Mouse (Mus musculus) adrenal gland (tissue): ENCODE data around the gene Nkx6-1.

ENCODE experiments used
- intact Hi-C: fragments of 180-260 bp; cut with DNase I; formaldehyde crosslinking; loops from one replicate; pipeline ENCODE4 v1.15.1; 2025

The Nkx6-1 gene

DNA sequence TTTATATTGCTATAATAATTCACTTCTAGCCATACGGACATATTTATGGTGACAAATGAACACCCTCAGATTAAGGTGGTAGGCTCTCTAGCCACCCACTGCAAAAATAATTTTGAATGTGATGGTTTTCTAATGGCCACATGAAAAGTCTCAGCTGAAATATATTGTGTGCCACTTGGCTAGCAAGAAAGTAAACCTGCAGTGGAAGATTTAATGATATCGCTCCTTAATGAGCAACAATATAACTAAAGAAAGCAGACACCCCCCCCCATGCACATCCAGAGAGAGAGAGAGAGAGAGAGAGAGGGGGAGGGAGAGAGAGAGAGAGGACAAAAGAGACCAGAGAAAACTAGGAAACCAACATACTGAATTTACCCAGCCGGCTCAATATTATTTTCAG, 4.1 kb downstream of the Nkx6-1 start:
- intact Hi-C loops: loop anchor here (10.0 kb wide), 1 partner anchor 666 kb away; no protein-coding TSS in a partner anchor

DNA sequence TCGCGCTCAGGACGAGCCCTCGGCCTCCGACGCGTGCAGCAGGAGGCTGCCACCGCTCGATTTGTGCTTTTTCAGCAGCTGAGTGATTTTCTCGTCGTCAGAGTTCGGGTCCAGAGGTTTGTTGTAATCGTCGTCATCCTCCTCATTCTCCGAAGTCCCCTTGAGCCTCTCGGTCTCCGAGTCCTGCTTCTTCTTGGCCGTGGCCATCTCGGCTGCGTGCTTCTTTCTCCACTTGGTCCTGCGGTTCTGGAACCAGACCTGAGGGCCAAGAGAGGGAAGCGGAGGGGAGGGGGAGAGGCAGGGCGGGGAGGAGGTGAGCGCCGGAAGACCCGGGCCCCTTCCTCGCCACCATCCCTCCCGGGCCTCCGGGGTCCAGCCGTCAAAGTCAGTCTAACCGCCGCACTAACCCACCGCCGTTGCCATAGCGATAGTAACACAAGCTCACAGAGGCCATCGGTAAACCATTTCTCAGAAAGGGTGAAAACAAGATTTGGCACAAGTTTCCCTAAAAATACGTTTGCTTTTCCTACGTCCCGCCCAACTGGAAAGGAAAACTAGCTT, 5.3 kb downstream of the Nkx6-1 start:
- intact Hi-C loops: no loop called here

DNA sequence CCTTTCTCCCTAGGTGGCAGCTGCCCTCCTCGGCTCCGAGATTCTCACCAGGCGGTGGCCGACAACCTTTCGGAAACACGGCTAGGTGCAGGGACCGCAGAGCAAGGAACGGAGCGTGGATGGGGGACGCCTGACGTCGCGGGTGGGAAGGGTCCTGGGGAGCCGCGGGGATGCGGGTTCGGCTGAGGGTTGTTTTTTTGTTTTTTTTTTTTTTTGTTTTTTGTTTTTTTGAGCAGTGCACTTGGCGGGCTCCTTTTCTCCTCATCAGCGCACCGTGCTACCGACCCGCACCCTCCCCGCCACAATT, 5.9 kb downstream of the Nkx6-1 start:
- intact Hi-C loops: no loop called here

DNA sequence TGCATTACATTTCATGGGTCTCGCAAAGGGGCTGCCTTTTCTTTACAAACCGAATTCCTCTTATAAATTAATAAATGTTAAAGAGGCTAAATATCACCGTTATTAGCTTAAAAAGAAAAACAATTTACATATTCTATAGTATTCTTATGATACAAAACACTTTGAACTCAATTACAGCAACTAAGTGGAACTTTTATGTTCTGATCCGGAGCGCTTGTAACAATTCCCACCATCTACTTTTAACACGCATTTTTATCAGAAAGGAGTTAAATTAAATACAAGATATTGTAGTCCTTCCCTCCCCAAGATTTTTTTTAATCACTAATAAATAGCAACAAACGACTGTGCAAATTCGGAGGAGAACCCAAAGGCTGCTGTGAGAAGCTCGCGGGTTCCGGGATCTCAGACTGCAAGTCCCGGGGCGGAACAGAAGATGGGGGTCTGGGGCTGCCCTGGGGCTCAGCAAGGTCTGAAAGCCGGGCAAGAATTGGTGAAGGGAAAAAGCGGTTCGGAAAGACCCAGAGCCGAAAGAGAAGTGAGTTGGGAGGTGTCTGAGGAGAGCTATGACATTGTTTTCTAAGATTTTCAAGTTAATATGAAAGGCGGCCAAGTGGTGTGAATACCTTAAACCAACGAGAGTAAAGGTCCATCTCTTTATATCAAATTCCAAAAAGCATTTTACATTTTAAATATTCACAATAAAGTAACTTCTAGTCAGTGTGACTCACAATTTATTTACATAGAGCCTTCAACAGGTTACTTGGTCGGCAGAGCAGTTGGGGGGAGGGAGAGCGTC, 6.4 kb downstream of the Nkx6-1 start:
- intact Hi-C loops: no loop called here

DNA sequence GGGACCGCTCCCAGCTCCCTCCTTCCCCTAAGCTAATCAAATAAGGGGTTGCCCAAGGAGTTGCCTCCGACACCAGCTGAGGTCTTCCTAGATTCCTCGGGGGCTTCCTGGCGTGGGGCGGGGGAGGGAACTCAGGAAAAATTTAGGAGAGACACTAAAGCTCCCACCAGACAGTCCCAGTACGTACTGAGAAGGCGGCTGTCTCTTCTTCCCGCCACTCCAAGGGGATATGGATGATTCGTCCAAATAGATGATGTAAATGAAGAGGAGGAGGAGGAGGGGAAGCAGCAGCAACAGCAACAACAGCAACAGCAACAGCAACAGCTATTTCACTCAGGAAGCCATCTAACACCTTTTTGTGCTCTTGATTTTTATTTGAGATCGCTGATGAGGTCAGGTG, 7.1 kb downstream of the Nkx6-1 start:
- intact Hi-C loops: no loop called here

DNA sequence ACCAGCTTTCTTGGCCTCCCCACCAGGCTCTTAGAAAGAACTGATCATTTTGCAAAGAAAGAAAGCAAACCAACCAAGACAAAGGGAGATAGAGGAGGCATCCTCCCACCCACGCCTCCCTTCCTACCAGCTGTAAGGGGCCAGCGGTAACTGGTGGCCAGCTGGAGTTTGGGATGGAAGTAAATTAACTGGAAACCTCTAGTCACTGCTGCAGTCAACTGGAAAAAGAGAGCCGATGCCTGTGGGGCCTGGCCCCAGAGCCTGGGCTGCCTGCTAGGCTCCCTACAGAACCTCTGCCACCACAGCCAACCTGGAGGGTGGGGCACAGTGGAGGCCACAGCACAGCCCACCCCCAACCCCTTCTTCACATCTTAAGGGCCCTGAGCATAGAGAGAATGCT, 8.7 kb downstream of the Nkx6-1 start:
- intact Hi-C loops: no loop called here

DNA sequence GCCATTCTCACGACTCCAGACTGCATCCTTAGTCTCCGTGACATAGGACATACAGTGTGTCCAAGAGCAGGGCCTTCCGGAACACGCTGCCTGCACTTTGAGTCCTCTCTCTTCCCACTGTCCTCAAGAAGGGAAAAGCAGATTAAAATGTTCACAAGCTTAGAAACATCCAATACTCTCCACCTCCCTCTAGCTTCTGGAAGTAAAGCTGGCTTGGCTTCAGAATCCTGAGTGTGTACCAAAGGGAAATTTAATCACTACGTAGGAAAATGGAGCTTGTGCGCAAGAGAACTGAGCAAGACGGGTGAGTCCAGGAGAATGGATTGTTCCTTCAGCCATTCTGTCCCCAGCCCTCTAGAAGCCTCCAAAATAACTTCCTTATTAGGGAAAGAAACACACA, 9.4 kb downstream of the Nkx6-1 start:
- intact Hi-C loops: no loop called here

DNA sequence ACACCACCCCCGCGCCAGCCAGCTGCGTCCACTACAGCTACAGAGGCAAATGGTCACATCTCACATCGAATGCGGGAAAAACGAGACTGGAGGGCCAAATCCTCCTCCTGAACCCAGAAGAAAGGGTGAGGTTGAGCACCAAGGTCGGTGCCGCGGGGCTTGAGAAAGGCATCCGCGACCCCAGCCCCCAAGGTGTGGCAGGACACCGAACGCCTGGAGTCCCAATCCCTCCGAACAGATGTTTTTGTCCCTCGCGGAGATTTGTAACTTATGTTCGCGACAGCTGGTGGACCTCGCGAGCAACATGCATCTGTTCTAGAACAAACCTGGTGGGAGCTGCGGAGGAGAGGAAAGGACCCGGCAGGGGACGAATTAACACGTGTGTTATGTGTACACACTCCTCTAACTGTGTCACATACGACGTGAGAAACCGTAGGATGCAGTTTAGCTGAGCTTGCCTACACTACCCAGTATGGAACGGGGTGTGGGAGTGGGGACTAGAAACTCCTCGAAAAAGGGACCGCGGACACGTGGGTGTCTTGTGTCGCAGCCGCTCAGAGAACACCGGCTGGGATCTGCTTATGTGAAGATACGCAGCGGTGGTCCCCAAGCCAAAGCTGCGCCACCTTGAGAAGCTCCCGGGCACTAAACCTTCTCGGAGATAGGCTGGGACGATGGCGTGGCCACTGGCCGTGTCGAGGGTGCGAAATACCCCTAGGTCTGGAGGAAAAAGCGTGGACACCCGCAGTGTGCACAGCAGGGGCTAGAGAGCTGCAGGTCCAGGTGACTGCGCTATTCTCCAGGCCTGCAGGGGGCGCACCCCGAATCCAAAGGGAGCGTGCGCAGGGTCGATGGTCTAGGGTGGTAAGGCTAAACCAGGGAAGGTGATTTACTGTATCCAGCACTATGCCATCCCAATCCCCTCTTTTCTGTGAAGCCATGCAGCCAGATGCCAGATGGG, 16.8 kb downstream of the Nkx6-1 start:
- intact Hi-C loops: no loop called here

DNA sequence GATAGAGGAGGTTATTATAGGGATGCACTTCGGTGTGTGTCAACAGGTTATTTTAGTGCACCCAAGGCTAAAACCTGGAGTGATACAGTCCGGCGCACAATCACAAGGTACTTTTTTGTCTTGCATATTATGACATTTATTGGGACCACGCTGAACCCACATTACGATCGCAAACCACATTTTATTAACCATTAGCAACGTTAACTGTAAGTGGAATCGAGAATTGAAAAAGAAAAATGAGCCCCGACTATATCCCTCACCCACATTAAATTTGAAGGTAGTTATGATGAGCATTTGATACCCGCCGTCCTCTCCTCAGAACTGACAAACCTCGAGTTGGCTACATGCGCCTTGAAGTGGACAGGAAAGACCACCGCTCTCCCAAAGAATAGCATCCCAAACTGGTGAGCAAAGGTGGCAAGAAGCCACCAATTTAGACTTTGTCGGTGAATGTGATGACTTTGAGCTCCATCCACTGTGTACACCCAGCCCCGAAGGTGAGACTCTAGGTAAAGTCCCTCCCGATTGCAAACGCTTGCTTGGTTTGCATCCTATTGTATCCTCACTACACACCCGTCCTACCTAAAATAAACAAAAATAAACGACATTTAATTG, 17.7 kb downstream of the Nkx6-1 start:
- intact Hi-C loops: no loop called here

DNA sequence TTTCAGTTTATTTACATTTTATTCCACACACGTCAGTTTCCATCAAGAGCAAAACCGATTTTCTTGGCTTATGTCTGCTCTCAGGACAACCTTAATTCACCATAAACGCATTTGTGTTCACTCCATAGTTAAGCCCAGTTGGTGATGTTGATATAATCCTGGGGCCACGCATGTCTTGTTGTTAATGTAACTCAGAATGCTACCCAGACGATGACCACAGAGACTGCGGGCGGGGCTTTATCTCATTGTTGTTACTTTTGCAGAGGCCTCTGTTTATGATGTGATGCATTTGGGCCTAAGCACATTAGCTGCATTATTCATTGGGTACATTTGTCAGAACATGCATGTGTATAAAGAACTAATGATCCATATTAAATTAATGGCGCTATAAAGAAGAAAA, 19.7 kb downstream of the Nkx6-1 start:
- intact Hi-C loops: no loop called here

DNA sequence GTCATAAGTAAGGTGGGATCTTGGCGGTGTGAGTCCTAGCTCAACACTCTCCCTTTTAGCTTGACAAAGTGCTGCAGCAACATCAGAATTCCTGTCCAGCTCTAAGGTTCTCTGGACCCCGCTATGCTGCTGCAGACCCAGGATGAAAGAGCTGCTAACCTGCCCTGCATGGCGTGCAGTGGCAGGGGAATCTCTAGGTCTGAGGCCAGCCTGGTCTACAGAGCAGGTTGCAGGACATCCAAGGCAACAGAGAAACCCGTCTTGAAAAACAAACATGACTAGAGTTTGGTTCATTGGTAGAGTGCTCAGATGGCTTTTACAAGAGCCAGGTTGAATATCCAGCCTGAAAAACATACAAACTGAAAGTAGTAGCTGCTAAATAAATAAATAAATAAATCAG, 26.7 kb downstream of the Nkx6-1 start:
- intact Hi-C loops: no loop called here
